Mouse (Mus musculus) mouse trophoblast stem cell (cell line): Measurements from ENCODE around the gene Dut.
"Not testable (repeated sequence)": the region's sequence is repeated elsewhere in the genome, so short reads cannot be mapped to it uniquely, and the experiment has no call there.

Experiments
- in situ Hi-C, 2 experiments: fragments of 300-500 bp; cut with MseI, MboI; formaldehyde crosslinking; loops; 2 replicates in 1 of 2; 3 replicates in 1 of 2; pipeline ENCODE4 v1.15.1; 2025

Gene Dut

GRCm38 (mm10) chr2:125254630-125255029, 7.6 kb downstream of the Dut start:
- in situ Hi-C loops = no loop called here

- in situ Hi-C loops = no loop called here
Measured at GRCm38 (mm10) chr2:125255886-125256285, 8.9 kb downstream of the Dut start.

GRCm38 (mm10) chr2:125259230-125260120, 12.5 kb downstream of the Dut start:
- in situ Hi-C loops = no loop called here

- in situ Hi-C loops = no loop called here
Measured at GRCm38 (mm10) chr2:125260326-125260725, 13.3 kb downstream of the Dut start.

- in situ Hi-C loops = no loop called here
Measured at GRCm38 (mm10) chr2:125263056-125263455, 16.1 kb downstream of the Dut start.

GRCm38 (mm10) chr2:125263753-125264152, 16.8 kb downstream of the Dut start:
- in situ Hi-C loops = no loop called here

GRCm38 (mm10) chr2:125268876-125269275, 21.9 kb downstream of the Dut start:
- in situ Hi-C loops = no loop called here

GRCm38 (mm10) chr2:125275617-125276016, 28.6 kb downstream of the Dut start:
- in situ Hi-C loops = no loop called here

GRCm38 (mm10) chr2:125276692-125277091, 29.7 kb downstream of the Dut start:
- in situ Hi-C loops = no loop called here

- in situ Hi-C loops = no loop called here
Measured at GRCm38 (mm10) chr2:125278474-125278873, 31.5 kb downstream of the Dut start.

GRCm38 (mm10) chr2:125279995-125280394, 33.0 kb downstream of the Dut start:
- in situ Hi-C loops = not testable (repeated sequence)

GRCm38 (mm10) chr2:125282334-125283206, 35.6 kb downstream of the Dut start:
- in situ Hi-C loops = no loop called here

- in situ Hi-C loops = no loop called here
Measured at GRCm38 (mm10) chr2:125285777-125286176, 38.8 kb downstream of the Dut start.

GRCm38 (mm10) chr2:125290197-125290965, 43.4 kb downstream of the Dut start:
- in situ Hi-C loops = no loop called here

- in situ Hi-C loops = no loop called here
Measured at GRCm38 (mm10) chr2:125291101-125291500, 44.1 kb downstream of the Dut start.

- in situ Hi-C loops = no loop called here
Measured at GRCm38 (mm10) chr2:125292616-125293015, 45.6 kb downstream of the Dut start.

- in situ Hi-C loops = no loop called here
Measured at GRCm38 (mm10) chr2:125293969-125294491, 47.0 kb downstream of the Dut start.

- in situ Hi-C loops = no loop called here
Measured at GRCm38 (mm10) chr2:125295526-125295925, 48.5 kb downstream of the Dut start.

- in situ Hi-C loops = no loop called here
Measured at GRCm38 (mm10) chr2:125298841-125299240, 51.9 kb downstream of the Dut start.

GRCm38 (mm10) chr2:125301877-125302624, 55.1 kb downstream of the Dut start:
- in situ Hi-C loops = no loop called here

GRCm38 (mm10) chr2:125302625-125302924, 55.6 kb downstream of the Dut start:
- in situ Hi-C loops = no loop called here
